Mouse (Mus musculus) forebrain, postnatal 0 days (tissue): Measurements from ENCODE around the gene Fam160a1. TPM values are rescaled to one million over a fixed set of nuclear protein-coding genes. Genes with fewer than 3 reads are reported as not detected.

ENCODE experiments used
- ATAC-seq: fragments of 200-750 bp; cut with Nextera tagmentation; 2 replicates; pipeline ENCODE4 v1.8.0; 2017; ENCODE audit warnings: mild to moderate bottlenecking, moderate library complexity
- DNase-seq: peaks from one replicate; pipeline ENCODE4 v3.0.0-alpha.2; 2015
- H3K27ac ChIP-seq: fragments of 300-500 bp; sonication (generic); 2 replicates; pipeline ENCODE4 v1.5.1; 2014; ENCODE audit warnings: low read depth, mild to moderate bottlenecking, antibody characterized with exemption, low read length, moderate library complexity, mixed read lengths
- H3K27me3 ChIP-seq: fragments of 300-500 bp; sonication (generic); 2 replicates; pipeline ENCODE4 v1.6.1; 2014; ENCODE audit warnings: mild to moderate bottlenecking, low read length, mixed read lengths; ENCODE audit not compliant: insufficient read depth
- H3K36me3 ChIP-seq: fragments of 300-500 bp; sonication (generic); 2 replicates; pipeline ENCODE4 v1.6.1; 2014; ENCODE audit warnings: mild to moderate bottlenecking, moderate library complexity; ENCODE audit not compliant: insufficient read depth
- H3K4me1 ChIP-seq: fragments of 300-500 bp; sonication (generic); 2 replicates; pipeline ENCODE4 v1.6.1; 2014; ENCODE audit warnings: antibody characterized with exemption; ENCODE audit not compliant: insufficient read depth
- H3K4me2 ChIP-seq: fragments of 300-500 bp; sonication (generic); 2 replicates; pipeline ENCODE4 v1.6.1; 2014; ENCODE audit warnings: low read depth, mild to moderate bottlenecking, moderate library complexity
- H3K4me3 ChIP-seq: fragments of 300-500 bp; sonication (generic); 2 replicates; pipeline ENCODE4 v1.5.1; 2014; ENCODE audit warnings: low read depth, low read length, mixed read lengths
- H3K9ac ChIP-seq: fragments of 300-500 bp; sonication (generic); 2 replicates; pipeline ENCODE4 v1.6.1; 2014; ENCODE audit warnings: mild to moderate bottlenecking
- H3K9me3 ChIP-seq: fragments of 300-500 bp; sonication (generic); 2 replicates; pipeline ENCODE4 v1.6.1; 2016; ENCODE audit warnings: low read length
- CTCF ChIP-seq: sonication (generic); IDR thresholded peaks from 2 replicates; pipeline ENCODE4 v1.5.1; 2016; ENCODE audit warnings: antibody characterized with exemption, control low read depth, low read depth
- whole genome bisulfite sequencing: fragments of 180-500 bp; shearing (Covaris S2); extraction: QIAGEN DNeasy Blood & Tissue Kit; methylation state at CpG from one replicate; pipeline ENCODE4 v1.1.7; 2014; 5-methylcytosine and 5-hydroxymethylcytosine counted together
- polyA plus RNA-seq: library from polyadenylated mRNA; unstranded; fragments of >200 nt; fragmentation: Nextera tagmentation; extraction: Ambion mirVana; gene quantifications from 2 replicates; pipeline ENCODE4 v1.2.1, GENCODE M21; 2015
- total RNA-seq: library from RNA; depleted of rRNA; stranded (reverse); fragments of >200 nt; gene quantifications from 2 replicates; pipeline ENCODE4 v1.2.3, GENCODE M21; 2014; rRNA removed

The Fam160a1 gene
- total and polyA plus RNA-seq, 2 experiments from 2014 or later: 0.67 to 2.6 TPM

DNA sequence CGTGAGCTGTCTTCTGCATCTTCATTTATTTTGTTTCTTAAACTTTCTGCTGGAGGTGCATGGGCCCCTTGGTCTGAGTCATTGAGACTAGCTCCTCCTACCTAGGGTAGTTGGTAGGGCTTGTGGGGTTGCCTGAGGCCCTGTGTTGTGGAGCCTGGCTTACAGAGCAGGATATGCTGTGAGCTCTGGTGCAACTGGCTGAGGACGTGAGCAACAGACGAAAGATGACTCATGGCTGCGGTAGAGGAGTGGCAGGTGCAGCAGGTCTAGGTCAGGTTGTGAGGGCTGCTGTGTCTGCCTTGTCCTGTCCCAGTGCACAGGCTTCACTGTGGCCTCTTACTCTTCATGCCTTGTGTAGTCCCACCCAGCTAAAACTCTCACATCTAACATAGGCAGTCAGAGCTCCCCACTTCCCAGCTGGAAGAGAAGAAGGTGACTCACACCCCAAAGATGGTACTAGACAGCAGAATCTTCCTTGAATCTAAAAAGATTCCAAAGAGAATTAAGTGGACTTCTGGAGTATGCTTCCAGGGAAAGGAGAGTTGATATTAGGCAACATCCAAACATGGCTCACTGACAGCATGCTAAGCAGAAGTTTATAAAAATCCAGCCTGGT, 187.1 kb downstream of the Fam160a1 start:
- no peak overlapping the region for H3K9ac ChIP-seq
- no peak for ATAC-seq
- H3K36me3 ChIP-seq: no peaks in the 10 kb centered on the region
- 0 out of 2 replicates have a peak, but pooled peaks cover 5% of the 10 kb centered on the region for H3K4me1 ChIP-seq
- TF ChIP-seq CTCF: no peak
- H3K27ac ChIP-seq: no peak overlapping the region
- no peaks in the 10 kb centered on the region for H3K27me3 ChIP-seq
- no peaks in the 10 kb centered on the region for H3K9me3 ChIP-seq
- 90% methylated on average over 4 of the region's 4 CpGs for WGBS
- DNase-seq: no peak
- H3K4me3 ChIP-seq: no peak overlapping the region
- H3K4me2 ChIP-seq: no peak overlapping the region

DNA sequence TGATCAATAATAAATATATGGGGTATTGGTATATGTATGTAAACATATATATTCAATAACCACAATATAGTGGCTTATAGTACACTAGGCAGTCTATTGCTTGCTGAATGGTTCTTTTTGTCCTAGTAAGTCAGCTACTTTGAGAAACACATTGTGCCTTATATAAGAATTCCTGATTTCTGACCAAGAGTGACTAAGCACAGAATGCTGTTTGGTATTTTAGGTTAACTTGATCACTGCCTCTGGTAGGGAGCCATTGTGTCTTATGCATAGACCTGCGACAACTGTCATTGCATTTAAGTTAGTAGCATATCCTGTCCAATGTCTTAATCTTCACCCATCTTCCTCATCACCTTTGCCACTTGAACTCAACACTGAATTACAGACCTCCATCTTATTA, 197.3 kb downstream of the Fam160a1 start:
- H3K4me2 ChIP-seq: no peak overlapping the region
- no peak for TF ChIP-seq CTCF
- no peaks in the 10 kb centered on the region for H3K27me3 ChIP-seq
- no peaks in the 10 kb centered on the region; the same call in 1 of the 2 replicates for H3K36me3 ChIP-seq
- WGBS: 98% methylated on average over 1 of the region's 1 CpGs
- no peak overlapping the region for H3K27ac ChIP-seq
- H3K4me3 ChIP-seq: no peak overlapping the region
- ATAC-seq: no peak
- H3K9me3 ChIP-seq: no peaks in the 10 kb centered on the region
- no peak overlapping the region for H3K9ac ChIP-seq
- no peak for DNase-seq
- no peaks in the 10 kb centered on the region for H3K4me1 ChIP-seq

DNA sequence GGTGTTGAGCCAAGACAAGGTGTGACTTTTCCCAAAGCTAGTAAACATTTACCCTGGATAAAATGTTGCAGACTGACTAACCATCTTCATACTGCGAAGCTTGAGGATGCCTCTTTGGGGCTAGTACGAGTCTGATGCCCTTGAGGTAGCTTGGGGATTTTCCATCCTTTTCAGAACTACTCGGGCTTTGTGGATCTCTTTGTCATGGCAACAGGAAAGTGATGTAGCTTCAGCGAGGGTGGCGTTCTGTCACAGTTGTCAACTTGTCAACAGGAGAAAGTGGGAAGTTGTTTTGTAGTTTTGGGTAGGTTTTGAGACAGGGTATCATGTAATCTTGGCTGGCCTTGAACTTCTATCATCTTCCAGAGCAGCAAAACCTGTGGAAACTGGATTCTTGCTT, 197.7 kb downstream of the Fam160a1 start:
- WGBS: 84% methylated on average over 5 of the region's 5 CpGs

DNA sequence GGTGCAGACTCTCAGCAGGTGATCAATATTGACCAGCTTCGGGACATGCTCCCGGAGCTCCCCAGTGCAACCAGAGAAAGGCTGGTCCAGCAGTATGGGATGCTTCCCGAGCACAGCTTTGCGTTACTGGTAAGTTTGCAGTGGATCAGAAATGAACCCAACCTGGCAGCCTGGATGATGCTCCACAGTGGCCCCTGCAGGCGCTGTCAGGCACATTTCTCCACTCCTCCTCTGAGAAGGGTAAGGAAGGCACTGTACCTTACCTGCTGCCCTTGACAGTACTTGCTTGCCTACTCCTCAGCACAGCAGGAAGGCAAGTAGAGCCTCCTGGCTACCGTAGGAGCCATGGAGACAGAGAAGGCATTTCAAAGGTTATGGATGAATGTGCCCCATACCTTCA, 198.2 kb downstream of the Fam160a1 start:
- ATAC-seq (no peak), DNase-seq (no peak)
- H3K4me1 ChIP-seq: no peaks in the 10 kb centered on the region
- WGBS: 74% methylated on average over 6 of the region's 6 CpGs
- no peak overlapping the region for H3K9ac ChIP-seq
- H3K4me2 ChIP-seq: no peak overlapping the region
- no peaks in the 10 kb centered on the region for H3K27me3 ChIP-seq
- H3K4me3 ChIP-seq: no peak overlapping the region
- H3K27ac ChIP-seq: no peak overlapping the region
- peak; percentile 30; the same call in 1 of the 2 replicates for TF ChIP-seq CTCF
- no peaks in the 10 kb centered on the region for H3K9me3 ChIP-seq
- no peaks in the 10 kb centered on the region; the same call in 1 of the 2 replicates for H3K36me3 ChIP-seq

More for the DNA sequence above, 197.7 kb downstream of the Fam160a1 start:
- H3K27me3 ChIP-seq: no peaks in the 10 kb centered on the region
- H3K27ac ChIP-seq: no peak overlapping the region
- no peak overlapping the region for H3K9ac ChIP-seq
- no peaks in the 10 kb centered on the region; the same call in 1 of the 2 replicates for H3K36me3 ChIP-seq
- no peak overlapping the region for H3K4me2 ChIP-seq
- no peak for DNase-seq
- no peak overlapping the region for H3K4me3 ChIP-seq
- H3K9me3 ChIP-seq: no peaks in the 10 kb centered on the region
- TF ChIP-seq CTCF: no peak
- ATAC-seq: no peak
- no peaks in the 10 kb centered on the region for H3K4me1 ChIP-seq

DNA sequence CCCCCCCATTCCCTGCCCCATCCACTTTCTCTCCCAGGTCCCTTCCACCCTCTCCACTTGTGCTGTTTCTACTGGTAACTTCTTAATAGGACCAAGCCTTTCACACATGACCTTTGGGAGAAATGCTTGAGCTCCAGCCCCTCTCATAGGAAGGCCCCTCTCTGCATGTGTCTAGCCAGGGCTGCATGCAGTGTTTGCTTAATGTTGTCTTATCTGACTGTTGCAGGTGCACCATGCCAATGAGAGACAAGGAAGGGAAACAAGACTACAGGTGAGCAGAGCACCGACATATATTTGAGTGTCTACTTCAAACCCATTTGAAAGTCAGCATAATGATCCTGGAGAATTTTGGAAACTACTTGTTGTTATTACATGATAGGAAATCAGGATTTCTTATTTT, 200.7 kb downstream of the Fam160a1 start:
- H3K27me3 ChIP-seq: no peaks in the 10 kb centered on the region
- H3K4me3 ChIP-seq: no peak overlapping the region
- no peaks in the 10 kb centered on the region for H3K4me1 ChIP-seq
- no peak overlapping the region for H3K27ac ChIP-seq
- no peak for ATAC-seq
- H3K36me3 ChIP-seq: no peaks in the 10 kb centered on the region; the same call in 1 of the 2 replicates
- no peak for TF ChIP-seq CTCF
- no peaks in the 10 kb centered on the region for H3K9me3 ChIP-seq
- DNase-seq: no peak
- 100% methylated on average over 1 of the region's 1 CpGs for WGBS
- H3K4me2 ChIP-seq: no peak overlapping the region
- no peak overlapping the region for H3K9ac ChIP-seq

Other genes starting within 250 kb of the Fam160a1 start
- gene Gatb, start 243.2 kb downstream of the Fam160a1 start, total RNA-seq: 19.2 and 62.9 TPM in 2 replicates
- 21.1 and 23.0 TPM in 2 replicates for gene Gatb, start 243.2 kb downstream of the Fam160a1 start, polyA plus RNA-seq
- 1.1 and 1.6 TPM in 2 replicates for gene Glt28d2, start 70.2 kb upstream of the Fam160a1 start, total RNA-seq
- 1.1 and 1.2 TPM in 2 replicates for gene Glt28d2, start 70.2 kb upstream of the Fam160a1 start, polyA plus RNA-seq
- 0.67 and 2.8 TPM in 2 replicates for gene Gm37240, start 70.2 kb upstream of the Fam160a1 start, total RNA-seq
- 0.34 and 1.2 TPM in 2 replicates for gene Gm37240, start 70.2 kb upstream of the Fam160a1 start, polyA plus RNA-seq
- 25.1 and 33.4 TPM in 2 replicates for gene Sh3d19, start 153.8 kb upstream of the Fam160a1 start, total RNA-seq
- 9.9 and 14.3 TPM in 2 replicates for gene Sh3d19, start 153.8 kb upstream of the Fam160a1 start, polyA plus RNA-seq
- gene Prss48, start 185.2 kb upstream of the Fam160a1 start, total RNA-seq: not detected in 2 replicates
- gene Prss48, start 185.2 kb upstream of the Fam160a1 start, polyA plus RNA-seq: not detected in 2 replicates